Mouse (Mus musculus): ENCODE measurements around the gene Rnf130. TPM values are rescaled to one million over a fixed set of nuclear protein-coding genes. Genes with fewer than 3 reads are reported as not detected.

The Rnf130 gene
- polyA plus RNA-seq, 1 experiment from 2014 or later: 77.5 TPM

DNA sequence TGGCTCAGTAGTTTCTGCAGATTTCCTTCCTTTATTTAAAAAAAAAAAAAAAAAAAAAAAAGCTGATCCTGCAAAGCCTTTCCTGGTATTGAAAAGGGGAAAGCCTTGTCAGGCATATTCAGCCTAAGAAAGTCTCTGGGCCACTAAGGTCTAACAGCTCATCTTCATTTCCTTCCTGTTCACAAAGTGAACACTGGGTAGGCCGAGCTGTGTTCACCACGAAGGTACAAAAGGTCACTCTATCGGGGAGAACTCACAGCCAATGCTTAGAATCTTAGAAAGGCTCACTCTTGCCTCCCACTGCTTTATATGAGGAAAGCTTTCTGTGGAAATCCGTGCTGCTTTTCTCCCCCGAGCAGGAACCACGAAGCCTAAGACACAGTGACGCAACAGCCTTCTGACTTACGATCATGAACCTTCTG is 83.7 kb downstream of the Rnf130 start:
- no peak for TF ChIP-seq CTCF (IDR thresholded peaks at IDR 0.05)
- TF ChIP-seq EP300 (IDR thresholded peaks at IDR 0.05): no peak
- Histone ChIP-seq H3K9ac (replicated peaks; ENCODE audit: low read depth) (no peak overlapping the region), H3K27me3 (replicated peaks; ENCODE audit: insufficient read depth, low read length) (no peaks in the 10 kb centered on the region), H3K9me3 (ENCODE audit: low read length) (no peaks in the 10 kb centered on the region), H3K27ac (ENCODE audit: low read length) (no peak overlapping the region), H3K4me3 (ENCODE audit: low read depth, low read length) (no peak overlapping the region), H3K4me2 (replicated peaks; ENCODE audit: low read depth, low read length) (no peak overlapping the region), H3K4me1 (ENCODE audit: insufficient read depth, low read depth, low read length) (no peaks in the 10 kb centered on the region), H3K36me3 (ENCODE audit: insufficient read depth, low read length) (no peaks in the 10 kb centered on the region)
- WGBS: 49% methylated on average over 8 of the region's 8 CpGs
- ATAC-seq: peak; percentile 59
- peak; percentile 60 for DNase-seq (ENCODE audit: low spot score)

DNA sequence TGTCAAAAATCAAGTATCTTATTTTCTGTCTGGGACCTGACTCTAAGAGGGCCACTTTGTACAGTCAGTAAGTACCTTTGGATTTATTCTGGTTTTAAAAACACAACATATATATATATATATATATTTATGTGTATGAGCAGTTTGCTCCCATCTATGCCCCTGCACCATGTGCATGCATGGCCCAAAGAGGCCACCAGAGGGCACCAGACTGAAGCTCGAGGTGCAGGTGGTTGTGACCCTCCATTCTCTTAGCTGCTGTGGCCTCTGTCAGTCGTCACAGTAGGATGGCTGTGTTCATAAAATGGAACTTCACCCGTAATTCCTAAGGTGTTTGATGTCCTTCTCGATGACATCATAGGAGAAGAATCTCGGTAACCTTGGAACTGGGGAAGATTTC is 89.2 kb downstream of the Rnf130 start:
- DNase-seq (ENCODE audit: low spot score): peak; percentile 77

DNA sequence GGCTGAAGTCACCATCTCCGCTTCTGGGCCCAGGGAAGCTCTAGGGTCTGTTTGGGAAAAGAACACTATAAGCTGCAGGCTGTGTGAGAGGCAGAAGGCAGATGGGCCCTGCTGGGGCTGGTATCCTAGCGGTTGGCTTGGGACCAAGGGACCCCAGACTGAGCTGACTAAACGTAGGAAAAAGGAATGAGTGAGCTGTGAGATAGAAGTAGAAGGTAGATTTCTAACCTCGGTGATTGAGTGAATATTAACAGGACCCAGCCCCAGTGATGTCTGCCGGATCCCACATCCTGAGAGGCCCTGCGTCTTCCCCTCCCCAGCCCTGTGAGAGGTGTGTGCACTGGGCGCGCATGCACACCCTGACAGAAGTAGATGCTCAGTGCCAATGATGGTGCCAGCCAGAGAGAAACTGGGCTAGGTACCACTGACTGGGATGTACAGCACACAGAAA is 97.5 kb downstream of the Rnf130 start:
- H3K9ac ChIP-seq (replicated peaks; ENCODE audit: low read depth): no peak overlapping the region
- no peak for TF ChIP-seq CTCF (IDR thresholded peaks at IDR 0.05)
- no peak for TF ChIP-seq EP300 (IDR thresholded peaks at IDR 0.05)
- H3K9me3 ChIP-seq (ENCODE audit: low read length): no peaks in the 10 kb centered on the region
- no peaks in the 10 kb centered on the region for H3K4me1 ChIP-seq (ENCODE audit: insufficient read depth, low read depth, low read length)
- no peaks in the 10 kb centered on the region for H3K27me3 ChIP-seq (replicated peaks; ENCODE audit: insufficient read depth, low read length)
- H3K4me3 ChIP-seq (ENCODE audit: low read depth, low read length): no peak overlapping the region
- ATAC-seq (no peak), DNase-seq (ENCODE audit: low spot score) (no peak)
- 91% methylated on average over 8 of the region's 8 CpGs for whole genome bisulfite sequencing
- no peak overlapping the region for H3K4me2 ChIP-seq (replicated peaks; ENCODE audit: low read depth, low read length)
- H3K27ac ChIP-seq (ENCODE audit: low read length): no peak overlapping the region
- H3K36me3 ChIP-seq (ENCODE audit: insufficient read depth, low read length): no peaks in the 10 kb centered on the region

More for the DNA sequence above, 89.2 kb downstream of the Rnf130 start:
- Histone ChIP-seq H3K4me3 (ENCODE audit: low read depth, low read length) (no peak overlapping the region), H3K9ac (replicated peaks; ENCODE audit: low read depth) (no peak overlapping the region), H3K27me3 (replicated peaks; ENCODE audit: insufficient read depth, low read length) (no peaks in the 10 kb centered on the region), H3K27ac (ENCODE audit: low read length) (no peak overlapping the region), H3K9me3 (ENCODE audit: low read length) (no peaks in the 10 kb centered on the region), H3K4me2 (replicated peaks; ENCODE audit: low read depth, low read length) (no peak overlapping the region), H3K36me3 (ENCODE audit: insufficient read depth, low read length) (no peaks in the 10 kb centered on the region), H3K4me1 (ENCODE audit: insufficient read depth, low read depth, low read length) (no peaks in the 10 kb centered on the region)
- peak; percentile 72 for ATAC-seq
- WGBS: 15% methylated on average over 5 of the region's 5 CpGs
- peak; percentile 86 for TF ChIP-seq CTCF (IDR thresholded peaks at IDR 0.05)
- TF ChIP-seq EP300 (IDR thresholded peaks at IDR 0.05): no peak

DNA sequence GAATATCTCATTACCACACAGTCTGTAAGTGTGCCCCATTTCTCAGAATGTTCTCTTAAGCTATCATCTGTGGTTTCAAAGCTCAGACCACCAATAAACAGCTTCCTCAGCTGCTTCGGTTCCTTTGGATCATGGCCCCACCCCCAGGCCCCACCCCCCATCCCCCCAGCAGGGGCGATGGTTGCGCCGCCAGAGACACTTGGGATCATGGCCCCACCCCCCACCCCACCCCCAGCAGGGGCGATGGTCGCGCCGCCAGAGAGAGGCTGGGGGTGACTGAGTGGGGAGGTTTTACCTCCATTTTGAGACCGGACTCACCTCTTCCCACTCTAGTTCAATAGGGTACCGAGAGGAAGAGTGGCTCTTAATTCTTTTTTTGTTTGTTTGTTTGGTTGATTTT is 102.6 kb downstream of the Rnf130 start:
- no peak for ATAC-seq
- H3K4me1 ChIP-seq (ENCODE audit: insufficient read depth, low read depth, low read length): peaks cover 5% of the 10 kb centered on the region; the same call in 1 of the 2 replicates
- H3K9ac ChIP-seq (replicated peaks; ENCODE audit: low read depth): no peak overlapping the region
- no peak overlapping the region for H3K4me3 ChIP-seq (ENCODE audit: low read depth, low read length)
- no peaks in the 10 kb centered on the region for H3K27me3 ChIP-seq (replicated peaks; ENCODE audit: insufficient read depth, low read length)
- H3K9me3 ChIP-seq (ENCODE audit: low read length): no peaks in the 10 kb centered on the region
- H3K27ac ChIP-seq (ENCODE audit: low read length): no peak overlapping the region
- H3K4me2 ChIP-seq (replicated peaks; ENCODE audit: low read depth, low read length): 0 out of 2 replicates have a peak overlapping the region, but pooled peaks have one; percentile 14
- WGBS: 8% methylated on average over 10 of the region's 10 CpGs
- no peaks in the 10 kb centered on the region for H3K36me3 ChIP-seq (ENCODE audit: insufficient read depth, low read length)
- no peak for DNase-seq (ENCODE audit: low spot score)
- no peak for TF ChIP-seq CTCF (IDR thresholded peaks at IDR 0.05)

DNA sequence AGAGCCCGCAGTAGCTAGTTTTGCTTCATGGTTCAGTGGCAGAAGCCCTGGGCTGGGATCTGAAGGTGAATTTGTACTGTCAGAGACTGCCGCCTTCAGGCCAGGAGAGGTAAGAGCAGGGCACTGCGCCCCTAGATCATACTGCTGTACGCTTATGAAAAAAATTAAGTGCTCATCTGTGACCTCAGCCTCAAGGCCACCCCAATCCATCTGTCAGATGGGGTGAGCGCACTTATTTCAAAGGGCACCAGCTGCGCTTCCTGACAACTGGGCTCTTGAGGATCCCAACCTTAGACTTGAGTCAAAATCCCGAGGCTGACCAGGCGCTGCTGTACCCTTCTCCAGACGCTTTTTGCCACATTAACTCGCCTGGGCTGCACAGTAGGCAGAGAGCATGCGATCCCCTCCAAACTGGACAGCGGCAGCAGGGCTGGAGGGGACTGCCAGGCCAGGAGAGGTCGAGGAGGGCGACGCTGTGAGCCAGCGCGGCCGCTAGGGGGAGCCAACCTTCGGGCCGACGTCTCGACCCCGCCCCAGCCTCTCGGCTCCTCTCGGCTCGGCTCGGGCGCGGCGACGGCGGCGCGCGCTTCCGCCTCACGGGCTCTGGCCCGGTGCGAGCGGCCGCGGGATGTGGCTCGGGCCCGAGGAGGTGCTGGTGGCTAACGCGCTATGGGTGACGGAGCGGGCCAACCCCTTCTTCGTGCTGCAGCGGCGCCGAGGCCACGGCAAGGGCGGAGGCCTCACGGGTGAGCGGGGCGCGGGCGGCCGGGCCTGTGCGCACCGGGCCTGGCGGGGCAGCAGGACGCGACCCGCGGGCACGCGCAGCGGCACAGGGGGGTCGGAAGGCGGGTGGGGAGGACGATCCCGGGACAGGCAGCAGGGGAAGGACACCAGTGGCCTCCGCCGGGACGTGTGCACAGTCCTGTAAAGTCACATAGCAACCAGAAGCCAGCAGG is 105.9 kb downstream of the Rnf130 start, which contains the start of gene Tbc1d9b:
Tbc1d9b (plus strand) TSS at position 586 of the 956 bp plus-strand sequence.
- Histone ChIP-seq H3K4me1 (ENCODE audit: insufficient read depth, low read depth, low read length) (peaks cover 8% of the 10 kb centered on the region; the same call in 1 of the 2 replicates), H3K4me2 (replicated peaks; ENCODE audit: low read depth, low read length) (peak within 1 kb of the TSS; percentile 92), H3K4me3 (ENCODE audit: low read depth, low read length) (peak within 1 kb of the TSS; percentile 90), H3K9ac (replicated peaks; ENCODE audit: low read depth) (peak within 1 kb of the TSS; percentile 98), H3K27ac (ENCODE audit: low read length) (peak within 1 kb of the TSS; percentile 82), H3K9me3 (ENCODE audit: low read length) (no peaks in the 10 kb centered on the region), H3K36me3 (ENCODE audit: insufficient read depth, low read length) (no peaks in the 10 kb centered on the region), H3K27me3 (replicated peaks; ENCODE audit: insufficient read depth, low read length) (no peaks in the 10 kb centered on the region)
- DNase-seq (ENCODE audit: low spot score): peak; percentile 97
- ATAC-seq: peak; percentile 95
- under 1% methylated on average over 61 of the region's 77 CpGs for WGBS
- TF ChIP-seq CTCF (IDR thresholded peaks at IDR 0.05): peak; percentile 87
- no peak for TF ChIP-seq EP300 (IDR thresholded peaks at IDR 0.05)

DNA sequence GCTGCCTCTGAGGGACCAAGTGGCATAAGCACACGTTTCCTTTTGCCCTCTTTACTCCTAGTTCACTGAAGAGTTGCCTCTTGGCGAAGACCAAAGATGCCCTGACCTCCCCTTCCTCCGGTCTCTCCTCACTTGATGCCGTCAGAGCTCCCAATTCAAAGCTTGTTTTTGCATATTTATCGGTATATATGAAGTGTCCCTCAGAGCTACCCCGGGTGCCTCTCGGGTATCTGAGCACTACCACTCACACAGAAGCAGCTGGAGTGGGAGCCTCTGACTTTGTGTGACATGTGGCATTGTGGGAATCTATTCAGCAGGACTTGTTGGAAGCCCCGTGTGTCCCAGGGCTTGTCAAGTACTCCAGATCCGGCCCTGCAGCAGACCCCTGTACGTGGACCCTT is 106.7 kb downstream of the Rnf130 start:
- H3K27me3 ChIP-seq (replicated peaks; ENCODE audit: insufficient read depth, low read length): no peaks in the 10 kb centered on the region
- peak overlapping the region; percentile 98 for H3K9ac ChIP-seq (replicated peaks; ENCODE audit: low read depth)
- H3K27ac ChIP-seq (ENCODE audit: low read length): peak overlapping the region; percentile 82
- TF ChIP-seq CTCF (IDR thresholded peaks at IDR 0.05): no peak
- no peak for TF ChIP-seq EP300 (IDR thresholded peaks at IDR 0.05)
- H3K4me1 ChIP-seq (ENCODE audit: insufficient read depth, low read depth, low read length): peaks cover 8% of the 10 kb centered on the region; the same call in 1 of the 2 replicates
- DNase-seq (ENCODE audit: low spot score) (peak; percentile 44), ATAC-seq (no peak)
- H3K36me3 ChIP-seq (ENCODE audit: insufficient read depth, low read length): 0 out of 2 replicates have a peak, but pooled peaks cover 7% of the 10 kb centered on the region
- peak overlapping the region; percentile 92 for H3K4me2 ChIP-seq (replicated peaks; ENCODE audit: low read depth, low read length)
- no peaks in the 10 kb centered on the region for H3K9me3 ChIP-seq (ENCODE audit: low read length)
- peak overlapping the region; percentile 90 for H3K4me3 ChIP-seq (ENCODE audit: low read depth, low read length)
- 6% methylated on average over 10 of the region's 10 CpGs for WGBS

Measured in lung, postnatal 0 days (tissue).